Mouse (Mus musculus) liver, embryonic 14.5 days (tissue): ENCODE results near the gene Eif5b.

ENCODE experiments used
- CTCF ChIP-seq: IDR thresholded peaks from 2 replicates; pipeline ENCODE4 v1.5.1; 2016; ENCODE audit warnings: antibody characterized with exemption, low read depth, control low read depth
- EP300 ChIP-seq: IDR thresholded peaks from 2 replicates; pipeline ENCODE4 v1.6.1; 2016; ENCODE audit warnings: antibody characterized with exemption, low read depth

DNA sequence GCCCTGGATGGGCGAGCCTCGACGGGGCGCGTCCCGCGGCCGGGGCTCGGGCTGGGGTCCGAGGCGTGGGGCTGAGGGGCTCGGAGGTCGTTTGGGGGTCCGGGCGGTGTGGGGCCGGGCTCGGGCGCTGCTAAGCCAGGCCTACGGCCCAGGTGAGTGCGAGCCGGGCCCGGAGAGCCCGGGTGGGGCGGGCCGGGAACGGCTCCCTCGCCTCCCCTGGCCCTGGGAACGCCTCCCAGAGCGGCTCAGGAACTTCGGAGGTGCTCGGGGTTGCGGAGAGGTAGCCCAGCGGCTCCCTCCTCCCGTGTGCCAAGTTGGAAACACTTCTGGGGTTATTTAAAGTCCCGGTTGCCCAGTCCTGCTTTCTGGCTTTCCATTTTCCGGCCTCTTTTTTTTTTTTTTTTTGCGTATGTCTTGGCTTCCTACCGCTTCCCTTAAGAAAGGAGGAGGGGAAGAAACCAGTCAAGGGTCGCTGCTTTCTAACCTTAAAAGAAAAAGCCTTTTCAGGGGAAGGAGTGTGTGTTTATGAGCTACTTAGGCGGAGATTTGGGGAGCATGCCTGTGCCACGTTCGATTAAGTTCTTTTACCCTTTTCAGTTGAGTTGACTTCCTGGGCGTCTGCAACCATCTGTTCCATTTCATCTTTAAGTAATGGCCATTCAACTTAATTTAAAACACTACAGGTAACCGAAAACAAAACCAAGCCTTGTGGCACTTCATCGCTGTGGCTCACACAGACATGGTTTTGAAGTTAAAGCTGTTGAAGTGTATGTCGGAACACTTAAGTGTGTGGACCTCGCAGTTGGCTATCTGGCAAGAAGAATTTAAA is 775 bp downstream of the Eif5b start:
- TF ChIP-seq CTCF (no peak), EP300 (no peak)
